Mouse (Mus musculus): Measurements from ENCODE around the gene Mad2l2.

Mad2l2 gene

DNA sequence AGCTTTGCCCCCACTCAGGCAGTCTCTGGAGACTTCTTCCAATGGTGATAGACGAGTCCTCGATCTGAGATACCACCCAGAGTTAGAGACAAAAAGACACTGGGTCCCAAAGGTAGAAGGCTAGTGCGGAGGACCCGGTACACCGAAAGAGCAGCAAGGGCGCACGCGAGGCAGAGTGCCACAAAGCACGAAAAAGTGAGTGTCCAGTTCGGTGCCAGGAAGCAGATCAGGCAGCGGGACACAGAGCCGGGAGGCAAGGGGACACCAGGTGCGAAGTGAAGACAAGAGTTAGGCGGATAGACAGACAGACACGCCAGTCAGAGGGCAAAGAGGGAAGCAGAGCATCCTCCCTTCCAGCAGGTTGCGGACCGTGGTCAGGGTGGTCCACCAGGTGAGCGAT, at the start of gene Mad2l2:
Gene Mad2l2 (plus strand): TSS at position 252 of the 400 bp plus-strand sequence.
- no peak for DNase-seq

DNA sequence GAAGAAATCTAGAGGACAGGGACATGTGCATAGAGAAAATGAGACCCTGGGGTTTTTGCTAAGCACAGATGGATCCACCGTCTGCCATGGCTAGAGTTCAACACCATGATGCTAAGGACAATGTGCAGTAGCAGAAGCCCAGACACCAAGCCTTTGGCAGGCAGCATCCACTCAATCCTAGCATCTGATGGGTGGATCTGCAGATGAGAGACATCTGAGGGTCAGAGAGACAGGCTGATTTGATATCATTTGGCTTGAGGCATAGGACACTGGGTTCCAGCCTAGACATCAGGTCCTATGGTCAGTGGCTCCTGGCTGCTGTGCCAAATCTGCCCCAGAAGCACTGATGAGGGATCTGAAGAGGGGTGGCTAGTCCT, 49.6 kb upstream of the Mad2l2 start:
- no peak for DNase-seq

DNA sequence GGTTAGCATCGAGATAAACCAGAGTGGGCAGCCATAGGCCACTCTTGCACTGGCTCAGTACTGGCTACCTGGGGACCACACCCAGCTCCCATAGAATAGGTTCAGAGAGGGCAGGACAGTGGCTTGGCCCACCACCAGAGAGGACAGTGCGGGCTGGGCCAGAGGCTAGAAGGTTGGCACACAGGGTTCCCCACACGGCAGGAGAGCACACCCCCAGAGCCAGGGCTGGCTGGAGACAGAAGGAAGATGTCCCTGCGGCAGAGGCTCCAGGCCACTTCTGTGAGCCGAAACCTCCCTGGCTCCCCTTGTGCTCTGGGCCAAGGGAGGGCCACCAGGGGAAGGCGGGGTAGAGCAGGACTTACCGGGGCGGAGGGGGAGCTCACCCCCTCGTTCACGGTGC, 49.0 kb upstream of the Mad2l2 start:
- no peak for DNase-seq

DNA sequence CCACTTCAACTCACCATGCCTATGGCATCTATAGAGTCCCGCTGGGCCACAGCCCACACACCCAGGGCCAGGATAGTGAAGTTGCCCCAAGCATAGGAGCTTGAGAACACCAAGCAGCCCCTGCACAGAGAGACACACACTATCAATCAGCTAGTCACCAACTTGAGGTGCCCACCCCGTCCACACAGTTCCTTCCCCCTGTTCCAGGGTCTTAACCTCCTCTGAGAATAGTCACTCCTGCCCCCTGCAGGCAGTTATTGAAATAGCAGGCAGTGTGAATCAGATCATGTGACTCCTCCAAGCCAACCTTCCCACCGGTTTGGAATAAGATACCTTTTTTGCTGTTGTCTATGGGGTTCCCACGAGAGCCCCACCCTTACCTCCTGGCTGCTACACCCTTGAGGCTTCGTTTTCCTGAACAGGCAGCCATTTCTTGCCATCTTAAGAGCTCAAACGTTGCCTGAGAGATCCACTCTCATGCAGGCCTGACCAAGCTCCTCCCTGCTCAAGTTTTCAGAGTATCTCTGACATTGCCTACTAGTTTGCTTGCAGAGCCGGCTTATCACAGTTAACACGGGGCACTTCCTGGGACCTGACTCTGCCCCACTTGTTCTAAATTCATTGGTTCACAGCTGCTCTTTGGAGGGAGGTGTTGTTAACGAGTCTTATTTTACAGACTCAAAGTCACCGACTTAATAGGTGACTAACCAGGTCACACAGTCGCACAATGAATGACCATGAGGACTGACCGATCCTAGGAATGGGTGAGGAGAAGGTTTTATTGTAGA, 47.7 kb upstream of the Mad2l2 start:
- DNase-seq, result peak; percentile 68

DNA sequence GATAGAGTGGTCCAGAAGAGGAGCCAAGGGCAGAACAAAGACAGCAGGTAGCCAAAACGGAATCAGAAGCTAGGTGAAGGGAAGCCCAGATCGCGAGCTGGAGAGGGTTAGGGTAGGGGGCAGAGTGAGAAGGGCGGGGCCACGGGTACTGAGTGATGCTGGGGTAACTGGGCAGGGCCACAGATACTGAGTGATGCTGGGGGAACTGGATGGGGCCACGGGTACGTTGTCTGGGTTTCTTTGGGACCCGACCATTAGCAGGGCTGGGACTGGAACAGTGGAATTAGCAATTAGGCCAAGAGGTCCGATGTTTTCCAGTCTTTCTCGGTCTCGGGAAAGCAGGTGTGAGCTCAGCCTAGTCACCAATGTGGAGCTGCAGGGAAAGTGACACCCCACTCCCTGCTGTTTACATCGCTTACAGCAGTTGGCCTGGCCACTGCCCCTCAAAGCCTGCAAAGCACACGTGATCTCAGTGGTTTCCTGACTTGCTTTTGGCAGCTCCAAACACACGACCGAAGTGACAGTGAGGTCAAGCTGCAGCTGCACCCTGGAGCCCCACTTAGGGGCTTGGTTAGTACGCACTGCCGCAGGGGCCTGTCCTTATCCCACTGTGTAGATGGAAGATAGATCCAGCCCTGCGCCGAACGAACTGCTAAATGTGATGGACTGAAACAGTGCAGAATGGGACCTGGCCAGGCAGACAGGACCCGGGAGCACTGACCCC, 46.8 kb upstream of the Mad2l2 start:
- DNase-seq, result peak; percentile 56

DNA sequence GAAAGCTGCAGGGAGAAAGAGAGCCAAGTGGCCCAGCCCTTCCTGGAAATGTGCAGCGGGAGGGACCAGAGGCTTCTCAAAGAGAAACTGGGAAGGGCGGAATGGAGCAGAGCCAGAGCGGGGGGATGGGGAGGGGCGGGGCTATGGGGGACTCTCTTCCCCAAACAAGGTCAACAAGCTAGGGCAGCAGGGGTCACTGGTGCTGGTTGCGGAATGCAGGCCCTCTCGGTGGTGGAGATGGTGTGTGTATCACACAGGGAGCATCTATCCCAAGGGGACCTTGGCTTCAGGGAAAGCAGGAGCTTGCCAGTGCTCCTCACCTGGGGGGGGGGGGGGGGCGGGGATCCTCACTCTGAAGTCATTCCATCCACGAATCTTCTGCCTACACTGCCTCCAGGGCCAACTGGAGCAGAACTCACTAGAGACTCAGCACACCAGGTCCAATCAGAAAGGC, 45.9 kb upstream of the Mad2l2 start:
- DNase-seq, result peak; percentile 54

DNA sequence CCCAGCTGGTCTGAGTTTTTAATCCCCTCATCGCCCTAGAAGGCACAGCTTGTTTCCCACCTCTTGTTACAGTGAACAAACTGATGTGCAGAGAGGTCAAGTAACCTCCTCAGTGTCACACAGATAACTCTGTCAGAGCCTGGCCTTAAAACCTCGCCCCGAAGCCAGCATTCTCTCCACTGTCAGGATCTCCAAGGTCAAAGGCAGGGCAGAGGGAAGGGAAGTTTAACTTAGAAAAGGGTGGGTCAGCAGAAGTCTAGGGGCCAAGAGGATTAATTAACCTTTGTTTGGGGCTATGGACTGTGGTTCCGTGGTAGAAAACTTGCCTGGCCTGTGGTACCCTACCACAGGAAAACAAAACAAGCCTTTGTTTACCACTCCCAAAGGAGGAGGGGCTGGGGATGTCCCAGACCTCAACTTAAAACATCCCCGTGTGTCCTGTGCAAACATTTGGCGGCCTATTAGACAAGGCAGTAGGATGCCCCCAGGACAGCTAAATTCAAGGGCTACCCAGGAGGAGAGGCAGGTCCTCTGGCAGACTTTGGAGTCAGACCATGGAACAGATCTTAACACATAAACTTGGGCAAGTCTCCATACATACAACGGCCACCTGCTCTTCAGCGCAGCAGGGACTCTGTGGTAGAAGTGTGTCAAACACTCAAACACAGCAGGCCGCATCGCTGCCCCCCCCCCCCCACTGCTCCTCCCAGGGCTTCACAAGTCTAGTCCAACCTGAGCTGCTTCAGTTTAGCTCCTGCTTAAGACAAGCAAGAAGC, 44.9 kb upstream of the Mad2l2 start:
- DNase-seq, result peak; percentile 38

DNA sequence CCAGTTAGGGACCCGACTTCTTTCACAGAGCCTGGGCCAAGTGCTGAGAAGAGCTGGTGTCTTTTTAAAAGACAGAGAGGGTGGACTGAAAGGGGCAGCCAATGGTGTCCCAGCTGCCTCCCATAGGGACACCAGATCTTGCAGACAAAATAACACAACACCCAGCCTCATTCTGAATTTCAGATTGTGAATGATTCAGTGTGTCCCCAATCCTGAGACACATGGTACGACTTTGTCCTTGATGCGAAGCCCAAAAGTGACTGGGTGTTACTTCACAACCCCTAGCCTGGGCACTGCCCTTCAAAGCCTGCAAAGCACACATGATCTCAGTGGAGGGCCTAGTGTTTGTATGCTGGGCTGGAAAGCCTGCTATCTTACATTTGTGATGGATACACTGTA, 44.3 kb upstream of the Mad2l2 start:
- DNase-seq, result no peak

DNA sequence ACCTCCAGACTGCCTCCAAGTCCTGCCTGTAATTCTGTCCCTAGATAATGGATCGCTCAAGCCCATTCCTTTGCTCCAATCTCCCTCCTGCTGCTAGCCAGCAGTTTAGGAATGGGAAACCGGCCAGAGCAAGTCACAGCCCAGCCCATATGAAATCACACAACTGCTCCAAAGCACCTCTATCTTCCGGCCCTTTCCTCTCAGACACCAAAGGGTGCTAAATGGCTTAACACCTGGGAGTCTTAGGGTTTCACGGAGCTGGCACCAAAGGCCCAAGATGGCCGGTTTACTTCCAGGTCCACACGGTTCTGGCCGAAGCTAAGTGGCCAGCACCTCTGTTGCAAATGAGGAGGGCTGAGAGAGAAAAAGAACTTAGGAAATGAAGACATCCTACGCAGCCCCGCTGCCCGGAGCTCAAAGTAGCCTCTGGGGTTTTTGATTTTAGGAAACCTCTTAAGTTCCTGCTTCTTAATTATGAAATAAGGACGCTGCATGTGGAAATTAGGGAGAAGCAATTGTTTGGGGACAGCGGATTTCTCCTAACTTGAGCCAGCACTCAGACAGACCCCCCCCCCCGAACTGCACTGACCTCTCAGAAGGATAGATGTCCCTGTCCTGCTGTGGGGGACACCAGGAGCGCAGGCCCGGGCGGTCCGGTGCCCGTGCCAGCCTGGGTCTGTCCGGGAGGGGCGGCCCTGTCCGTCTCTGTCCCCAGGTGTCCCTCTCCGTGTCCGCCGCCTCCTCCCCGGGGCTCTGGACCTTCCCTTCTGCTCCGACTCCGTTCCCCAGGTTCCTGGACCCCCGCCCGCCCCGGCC, 42.9 kb upstream of the Mad2l2 start:
- DNase-seq, result peak; percentile 66

DNA sequence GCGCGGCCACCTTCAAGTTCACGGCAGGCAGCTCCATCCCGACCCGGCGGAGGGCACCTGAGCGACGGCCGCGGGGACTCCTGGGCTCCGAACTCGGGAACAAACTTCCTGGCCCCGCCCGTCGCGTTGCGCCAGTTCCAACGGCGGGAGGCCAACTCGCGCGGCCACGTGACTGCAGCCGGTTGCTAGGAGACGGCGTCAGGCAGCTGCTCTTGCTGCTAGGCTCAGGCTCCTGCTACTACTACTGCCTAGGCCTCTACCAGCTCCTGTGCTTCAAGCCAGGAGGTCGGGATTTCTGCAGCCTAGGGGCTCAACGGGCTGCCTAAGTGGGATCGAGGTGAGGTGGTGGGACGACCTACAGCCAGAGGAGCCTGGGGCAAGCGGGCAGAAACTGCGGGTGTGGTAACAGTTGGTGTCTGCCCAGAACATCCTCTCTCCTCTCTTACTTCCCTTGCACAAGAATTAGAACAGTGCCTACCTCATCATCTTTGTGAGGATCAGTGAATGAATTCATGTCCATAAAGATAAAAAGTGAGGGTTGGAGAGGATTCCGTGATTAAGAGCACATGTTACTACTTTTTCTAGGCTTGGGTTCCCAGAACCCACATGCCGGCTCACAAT, 42.2 kb upstream of the Mad2l2 start, which contains the start of gene Agtrap:
Gene Agtrap (minus strand): TSS at position 125 of the 621 bp plus-strand sequence.
- DNase-seq, result peak; percentile 97

DNA sequence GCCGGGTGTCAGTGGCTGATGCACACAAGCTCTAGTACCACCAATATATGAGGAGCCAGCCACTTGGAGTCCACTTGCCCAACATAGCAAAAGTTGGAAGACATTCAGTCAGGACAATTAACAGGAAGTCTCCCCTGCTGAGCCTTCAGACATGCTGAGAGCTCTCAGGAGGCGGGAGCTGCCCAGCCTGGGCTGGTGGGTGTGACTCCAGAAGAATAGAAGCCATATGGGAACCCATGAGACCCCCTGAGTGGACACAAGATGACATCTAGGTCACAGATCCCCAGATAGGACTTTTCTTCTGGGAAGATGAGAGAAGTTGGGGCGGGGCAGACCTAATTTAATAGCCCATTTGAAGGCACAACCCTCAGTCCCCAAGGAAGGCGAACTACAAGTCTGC, 41.0 kb upstream of the Mad2l2 start:
- DNase-seq, result no peak

DNA sequence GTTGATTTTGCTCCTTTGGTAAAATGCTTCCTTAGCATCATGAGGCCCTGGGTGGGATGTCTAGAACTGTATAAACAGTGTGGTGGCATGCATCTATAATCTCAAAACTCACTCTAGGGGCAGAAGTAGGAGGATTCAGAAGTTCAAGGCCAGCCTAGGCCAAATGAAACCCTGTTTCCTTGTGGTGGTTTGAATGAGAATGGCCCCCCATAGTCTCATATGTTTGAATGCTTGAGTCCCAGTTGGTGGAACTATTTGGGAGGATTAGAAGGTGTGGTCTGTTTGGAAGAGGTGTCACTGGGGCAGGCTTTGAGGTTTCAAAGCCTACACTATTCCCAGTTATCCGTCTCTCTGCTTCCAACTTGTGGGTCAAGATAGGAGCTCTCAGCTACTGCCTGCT, 39.0 kb upstream of the Mad2l2 start:
- no peak for DNase-seq

DNA sequence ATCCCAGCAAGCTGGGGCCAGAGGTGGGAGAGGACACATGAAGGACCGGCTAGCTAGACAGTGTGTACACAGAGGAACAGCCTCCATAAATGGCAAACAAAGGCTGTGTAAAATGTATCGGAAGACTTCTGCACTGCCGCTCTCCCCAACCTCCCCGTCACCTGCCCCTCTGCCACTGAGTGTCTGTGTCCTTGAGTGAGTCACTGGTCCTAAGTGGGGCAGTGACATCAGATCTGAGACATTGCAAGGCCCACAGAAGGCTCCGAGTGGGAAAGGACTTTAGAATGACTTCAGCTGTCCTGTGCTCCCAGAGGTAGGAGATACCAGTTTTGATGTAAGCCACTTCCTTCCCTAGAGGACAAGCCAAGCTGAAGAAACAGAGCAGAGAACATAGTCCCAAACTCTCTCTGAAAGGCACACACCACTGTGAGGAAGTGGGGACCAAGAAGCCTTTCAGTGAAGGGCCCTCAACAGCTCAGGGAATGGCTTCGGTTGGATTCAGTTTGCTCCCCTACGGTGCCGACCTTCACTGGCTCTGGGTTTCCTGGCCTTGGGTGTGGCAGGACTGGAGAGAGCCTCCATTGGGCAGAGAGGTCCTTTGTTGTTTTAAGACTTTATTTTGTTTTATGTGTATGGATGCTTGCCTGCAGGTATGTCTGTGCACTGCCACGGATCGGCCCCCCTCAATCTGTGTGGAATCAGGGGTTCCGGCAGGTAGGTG, 37.5 kb upstream of the Mad2l2 start:
- no peak for DNase-seq

DNA sequence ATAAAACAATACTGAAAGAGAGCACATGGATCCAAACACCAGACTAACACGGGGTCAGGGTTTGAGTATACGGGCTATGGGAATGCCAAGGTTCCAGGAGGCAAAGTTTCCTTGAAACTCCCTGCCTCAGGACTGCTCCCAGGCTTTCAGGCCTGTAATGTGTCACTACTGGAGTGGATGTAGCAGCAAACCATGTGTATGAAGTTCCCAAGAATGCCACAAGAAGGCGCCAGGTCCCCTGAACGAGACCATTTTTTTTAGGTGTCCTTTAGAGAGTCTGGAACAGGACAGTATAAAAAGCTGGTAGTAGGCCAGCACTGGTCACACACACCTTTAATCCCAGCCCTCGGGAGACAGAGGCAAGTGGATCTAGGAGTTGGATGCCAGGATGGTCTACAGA, 36.0 kb upstream of the Mad2l2 start:
- DNase-seq, result no peak

DNA sequence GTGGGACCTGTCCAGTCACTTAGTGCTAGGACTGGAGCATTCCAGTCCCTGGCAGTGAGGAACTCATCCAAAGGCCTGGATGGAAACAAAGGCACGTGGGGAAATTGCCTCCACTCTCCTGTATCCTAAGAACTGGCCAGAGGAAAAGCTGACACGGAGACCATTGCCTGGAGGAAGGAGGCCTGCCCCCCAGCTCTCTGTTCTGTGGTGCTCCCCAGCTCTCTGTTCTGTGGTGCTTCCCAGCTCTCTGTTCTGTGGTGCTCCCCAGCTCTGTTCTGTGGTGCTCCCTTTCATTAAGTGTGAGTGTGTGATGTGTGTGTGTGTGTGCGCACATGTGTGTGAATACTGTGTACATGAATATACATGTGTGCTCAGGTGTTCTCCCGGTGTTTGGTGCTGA, 35.1 kb upstream of the Mad2l2 start:
- DNase-seq, result no peak

DNA sequence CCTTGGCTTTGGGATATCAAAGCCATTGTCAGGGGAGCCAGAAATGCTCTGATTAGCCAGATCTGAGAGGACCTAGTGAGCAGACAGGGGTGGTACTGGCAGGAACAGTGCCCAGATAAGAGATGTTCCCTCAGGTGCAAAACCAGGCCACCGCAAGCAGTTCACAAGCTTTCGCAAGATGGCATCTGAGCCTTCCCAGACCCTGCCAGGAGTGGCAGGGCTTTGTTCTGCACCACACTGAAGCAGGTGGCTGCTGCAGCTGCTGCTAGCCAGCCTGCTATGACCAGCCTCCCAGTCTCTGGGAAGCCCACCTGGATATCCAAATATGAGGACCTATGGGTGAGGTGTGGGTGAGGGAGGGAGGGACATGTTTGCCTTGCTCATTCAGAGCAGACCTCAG, 32.2 kb upstream of the Mad2l2 start:
- no peak for DNase-seq

DNA sequence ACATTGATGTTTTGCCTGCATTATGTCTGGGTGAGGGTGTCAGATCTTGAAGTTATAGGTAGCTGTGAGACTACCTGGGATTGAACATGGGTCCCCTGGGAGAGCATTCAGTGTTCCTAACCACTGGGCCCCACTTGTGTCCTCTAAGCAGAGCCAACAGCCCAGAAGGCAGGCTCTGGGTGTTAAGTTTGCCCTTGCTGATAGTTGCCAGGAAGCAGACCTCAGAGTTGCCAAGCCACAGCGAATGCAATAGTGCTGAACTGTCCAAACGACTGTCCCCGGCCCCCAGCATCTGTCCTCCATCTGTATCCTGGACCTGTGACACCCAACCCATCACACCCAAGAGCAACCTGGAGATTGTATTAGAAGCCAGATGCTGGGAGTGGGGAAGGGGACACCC, 31.5 kb upstream of the Mad2l2 start:
- DNase-seq, result no peak

DNA sequence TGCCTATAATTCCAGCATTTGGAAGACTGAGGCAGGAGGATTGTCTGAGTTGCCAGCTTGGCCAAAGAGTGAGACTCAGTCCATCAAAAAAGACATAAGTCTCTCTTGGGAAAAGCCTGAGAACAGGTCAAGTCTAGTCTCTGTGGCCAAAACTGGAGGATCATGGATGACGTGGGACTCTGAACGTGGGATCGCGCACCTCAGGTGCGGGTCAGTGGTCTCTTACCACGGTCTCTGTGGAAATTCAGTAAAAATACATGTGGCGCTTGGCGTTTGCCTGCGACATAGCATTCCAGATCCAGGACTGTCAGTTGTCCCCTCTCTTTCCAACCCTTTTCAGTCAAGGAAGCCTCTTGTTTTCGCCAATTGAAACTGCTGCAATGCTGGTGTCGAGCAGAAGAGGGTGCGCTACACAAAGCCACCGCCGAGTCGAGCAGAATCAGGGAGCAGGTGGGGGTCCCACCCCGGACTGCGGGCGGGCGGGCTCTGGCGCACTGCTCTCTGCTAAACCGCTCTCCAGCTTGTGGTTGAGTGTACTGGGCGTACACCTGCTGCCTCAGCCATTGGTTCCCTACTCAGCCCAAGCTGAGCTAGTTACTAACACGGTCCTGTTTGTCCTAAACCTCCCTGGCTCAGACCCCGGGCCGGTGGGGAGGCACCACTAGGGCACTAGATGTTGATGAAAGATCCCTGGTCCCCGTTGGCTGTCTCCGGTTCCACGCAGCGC, 28.2 kb upstream of the Mad2l2 start:
- DNase-seq, result peak; percentile 64

DNA sequence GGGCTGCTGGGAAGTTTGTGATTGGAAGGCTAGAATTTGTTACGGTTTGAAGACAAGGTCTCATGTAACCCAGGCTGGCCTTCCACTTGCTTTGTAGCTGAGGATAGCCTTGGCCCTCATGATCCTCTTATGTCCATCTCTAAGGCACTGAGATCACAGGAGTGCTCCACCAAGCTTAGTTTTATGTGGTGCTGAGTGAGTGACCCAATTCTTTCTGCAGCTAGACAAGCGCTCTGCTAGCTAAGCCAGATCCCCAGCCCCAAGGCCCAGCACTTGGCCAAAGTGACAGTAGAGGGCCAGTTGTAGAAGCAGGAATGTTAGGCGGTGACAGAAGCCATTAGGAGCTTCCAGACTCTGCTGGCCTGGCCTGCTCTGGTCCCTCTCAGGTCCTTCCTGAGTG, 26.0 kb upstream of the Mad2l2 start:
- no peak for DNase-seq

DNA sequence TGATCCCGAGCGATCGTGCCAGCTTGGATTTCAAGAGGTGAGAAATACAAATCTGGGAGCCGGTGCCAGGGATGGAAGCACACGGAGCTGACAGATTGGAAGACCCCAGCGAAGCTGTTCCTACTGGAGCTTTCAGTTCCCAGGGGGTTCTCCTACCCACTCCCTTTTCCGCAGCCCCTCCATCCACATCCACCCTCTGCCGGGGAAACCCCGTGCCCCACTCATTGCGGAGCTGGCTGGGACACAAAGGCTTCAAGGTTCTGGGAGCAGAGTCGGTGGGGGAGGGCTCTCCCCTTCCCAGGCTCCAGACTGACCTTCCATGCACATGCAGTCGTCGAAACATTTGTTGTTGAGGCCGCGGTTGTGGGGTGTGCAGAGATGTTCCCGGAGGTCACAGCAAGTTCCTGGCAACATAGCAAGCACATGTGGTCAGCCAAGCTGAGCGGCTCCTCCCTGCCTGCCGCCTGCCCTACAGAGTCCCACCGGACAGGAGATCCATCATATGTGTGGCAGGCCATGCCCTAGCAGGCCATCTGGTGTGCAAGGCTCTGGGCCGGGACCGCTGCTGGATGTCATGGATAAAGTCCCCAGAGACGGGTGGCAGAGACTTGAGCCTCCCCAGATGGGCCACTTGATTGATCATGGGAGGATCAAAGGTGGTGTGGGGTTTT, 22.4 kb upstream of the Mad2l2 start:
- DNase-seq, result no peak

All from kidney, adult 18-20 months (tissue).